Mouse (Mus musculus) megakaryocyte-erythroid progenitor cell, adult 5 weeks (primary cell): ENCODE measurements around the gene Nfil3. TPM values are rescaled to one million over a fixed set of nuclear protein-coding genes. Genes with fewer than 3 reads are reported as not detected.

Source experiments
- polyA plus RNA-seq: library from polyadenylated mRNA; stranded (reverse); fragments of >175 nt; gene quantifications from 2 replicates; pipeline ENCODE4 v1.2.3, GENCODE M21; 2012

Nfil3 gene
- polyA plus RNA-seq: 38.5 and 59.3 TPM in 2 replicates

GRCm38 (mm10) chr13:52980951-52981421, at the start of gene Nfil3:
Nfil3 (minus strand) TSS chr13:52981073.

GRCm38 (mm10) chr13:52929209-52930171, 51.4 kb downstream of the Nfil3 start, which contains the start of gene Auh:
Auh (minus strand) TSS chr13:52929681.

Other genes starting within 250 kb of the Nfil3 start
- 22.8 and 24.1 TPM in 2 replicates for gene Auh, start 51.4 kb downstream of the Nfil3 start, polyA plus RNA-seq